Mouse (Mus musculus) neural tube, embryonic 15.5 days (tissue): ENCODE data around the gene Fanca. TPM values are rescaled to one million over a fixed set of nuclear protein-coding genes. Genes with fewer than 3 reads are reported as not detected.
"Not testable (repeated sequence)": the region's sequence is repeated elsewhere in the genome, so short reads cannot be mapped to it uniquely, and the experiment has no call there.

Experiments
- ATAC-seq: fragments of 200-750 bp; cut with Nextera tagmentation; 2 replicates; pipeline ENCODE4 v1.8.0; 2017; ENCODE audit warnings: mild to moderate bottlenecking, moderate TSS enrichment, moderate library complexity; ENCODE audit not compliant: low FRiP score
- H3K27ac ChIP-seq: fragments of 300-500 bp; sonication (generic); replicated peaks from 2 replicates; pipeline ENCODE4 v1.5.1; 2015; ENCODE audit warnings: mild to moderate bottlenecking, inconsistent platforms
- H3K27me3 ChIP-seq: fragments of 300-500 bp; sonication (generic); replicated peaks from 2 replicates; pipeline ENCODE4 v1.6.1; 2015; ENCODE audit warnings: inconsistent platforms
- H3K36me3 ChIP-seq: fragments of 300-500 bp; sonication (generic); 2 replicates; pipeline ENCODE4 v1.6.1; 2015; ENCODE audit warnings: inconsistent platforms
- H3K4me1 ChIP-seq: fragments of 300-500 bp; sonication (generic); 2 replicates; pipeline ENCODE4 v1.6.1; 2015; ENCODE audit warnings: inconsistent platforms
- H3K4me2 ChIP-seq: fragments of 300-500 bp; sonication (generic); 2 replicates; pipeline ENCODE4 v1.6.1; 2015; ENCODE audit warnings: inconsistent platforms, mild to moderate bottlenecking, moderate library complexity
- H3K4me3 ChIP-seq: fragments of 300-500 bp; sonication (generic); replicated peaks from 2 replicates; pipeline ENCODE4 v1.5.1; 2015; ENCODE audit warnings: mild to moderate bottlenecking, inconsistent platforms
- H3K9ac ChIP-seq: fragments of 300-500 bp; sonication (generic); replicated peaks from 2 replicates; pipeline ENCODE4 v1.6.1; 2015; ENCODE audit warnings: mild to moderate bottlenecking, inconsistent platforms
- H3K9me3 ChIP-seq: fragments of 300-500 bp; sonication (generic); replicated peaks from 2 replicates; pipeline ENCODE4 v1.6.1; 2016; ENCODE audit warnings: inconsistent platforms
- WGBS: fragments of 180-500 bp; shearing (Covaris S2); methylation state at CpG from one replicate; pipeline ENCODE4 v1.1.7; 2015; ENCODE audit warnings: mixed read lengths; 5-methylcytosine and 5-hydroxymethylcytosine counted together
- polyA plus RNA-seq: library from polyadenylated mRNA; unstranded; fragments of >200 nt; fragmentation: Nextera tagmentation; extraction: Ambion mirVana; gene quantifications from 2 replicates; pipeline ENCODE4 v1.2.1, GENCODE M21; 2015

Gene Fanca
- polyA plus RNA-seq, 1 experiment from 2014 or later = 6.1 TPM

DNA sequence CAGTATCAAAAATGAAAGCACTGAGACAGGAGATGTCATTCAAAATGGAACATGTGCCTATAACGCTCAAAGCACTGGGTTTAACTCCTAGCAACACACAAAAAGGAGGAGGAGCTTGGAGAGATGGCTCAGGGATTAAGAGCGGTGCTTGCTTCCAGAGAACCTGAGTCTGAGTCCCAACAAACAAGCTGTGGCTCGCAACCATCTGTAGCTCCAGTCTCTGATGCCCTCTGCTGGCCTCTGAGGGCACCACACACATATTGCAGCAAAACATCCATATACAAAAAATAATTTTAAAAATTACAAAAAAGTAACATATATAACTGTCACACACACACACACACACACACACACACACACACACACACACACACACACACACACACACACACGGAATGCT lies 28.2 kb downstream of the Fanca start:
- no peaks in the 10 kb centered on the region for H3K27me3 ChIP-seq
- no peaks in the 10 kb centered on the region for H3K9me3 ChIP-seq
- WGBS = 80% methylated on average over 3 of the region's 4 CpGs

DNA sequence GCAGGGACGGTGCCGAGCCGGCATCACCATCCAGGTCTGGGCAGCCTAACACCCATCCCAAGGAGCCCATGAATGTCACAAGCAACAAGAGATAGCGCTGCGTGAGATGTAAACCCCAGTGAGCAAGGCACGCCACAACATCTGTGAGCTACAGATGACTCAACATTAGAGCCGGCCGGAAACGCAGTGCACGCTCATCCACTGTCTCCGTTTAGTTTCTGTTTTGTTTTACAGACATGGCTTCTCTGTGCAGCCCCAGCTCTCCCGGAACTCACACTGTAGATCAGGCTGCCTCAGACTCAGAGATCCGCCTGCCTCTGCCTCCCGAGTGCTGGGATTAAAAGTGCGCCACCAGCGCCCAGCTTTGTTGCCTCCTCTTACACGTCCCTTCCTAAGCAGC lies 31.0 kb downstream of the Fanca start:
- 96% methylated on average over 17 of the region's 17 CpGs for whole genome bisulfite sequencing
- Histone ChIP-seq H3K4me3 (no peak overlapping the region), H3K9ac (no peak overlapping the region), H3K36me3 (no peaks in the 10 kb centered on the region), H3K4me1 (no peaks in the 10 kb centered on the region), H3K4me2 (no peak overlapping the region), H3K9me3 (no peaks in the 10 kb centered on the region), H3K27ac (no peak overlapping the region), H3K27me3 (no peaks in the 10 kb centered on the region)
- ATAC-seq = no peak

More for the DNA sequence above, 28.2 kb downstream of the Fanca start:
- Histone ChIP-seq H3K36me3 (no peaks in the 10 kb centered on the region), H3K4me1 (no peaks in the 10 kb centered on the region), H3K9ac (no peak overlapping the region), H3K4me3 (no peak overlapping the region), H3K27ac (no peak overlapping the region), H3K4me2 (no peak overlapping the region)
- no peak for ATAC-seq

- Histone ChIP-seq H3K9ac (no peak overlapping the region), H3K9me3 (no peaks in the 10 kb centered on the region), H3K27ac (no peak overlapping the region), H3K27me3 (no peaks in the 10 kb centered on the region), H3K4me2 (no peak overlapping the region), H3K4me3 (no peak overlapping the region), H3K4me1 (no peaks in the 10 kb centered on the region), H3K36me3 (no peaks in the 10 kb centered on the region)
- ATAC-seq = no peak
- 91% methylated on average over 5 of the region's 5 CpGs for WGBS
Observed at GRCm38 (mm10) chr8:123284493-123284892, 33.9 kb downstream of the Fanca start.

DNA sequence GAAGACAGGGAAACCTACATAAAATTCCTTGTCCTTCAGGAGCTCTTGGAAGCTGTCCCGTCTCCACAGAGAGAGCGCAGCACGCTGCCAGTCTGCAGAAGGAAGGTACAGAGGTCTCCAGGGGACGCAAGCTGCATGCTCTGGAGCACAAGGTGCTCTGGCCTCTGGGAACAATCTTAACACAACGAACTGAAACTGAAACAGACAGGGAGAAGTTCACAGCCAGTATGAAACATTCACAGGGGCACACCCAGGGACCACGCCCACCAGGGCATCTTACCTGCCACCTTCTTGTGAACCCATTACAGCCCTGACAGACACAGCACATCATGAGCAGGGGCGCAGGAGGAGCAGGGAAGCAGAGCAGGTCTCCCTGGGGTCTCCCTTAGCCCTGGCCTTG lies 34.4 kb downstream of the Fanca start:
- Histone ChIP-seq H3K27me3 (no peaks in the 10 kb centered on the region), H3K9me3 (no peaks in the 10 kb centered on the region), H3K27ac (no peak overlapping the region), H3K4me3 (no peak overlapping the region), H3K36me3 (no peaks in the 10 kb centered on the region), H3K4me2 (no peak overlapping the region), H3K9ac (no peak overlapping the region), H3K4me1 (no peaks in the 10 kb centered on the region)
- WGBS = 92% methylated on average over 7 of the region's 7 CpGs
- no peak for ATAC-seq

DNA sequence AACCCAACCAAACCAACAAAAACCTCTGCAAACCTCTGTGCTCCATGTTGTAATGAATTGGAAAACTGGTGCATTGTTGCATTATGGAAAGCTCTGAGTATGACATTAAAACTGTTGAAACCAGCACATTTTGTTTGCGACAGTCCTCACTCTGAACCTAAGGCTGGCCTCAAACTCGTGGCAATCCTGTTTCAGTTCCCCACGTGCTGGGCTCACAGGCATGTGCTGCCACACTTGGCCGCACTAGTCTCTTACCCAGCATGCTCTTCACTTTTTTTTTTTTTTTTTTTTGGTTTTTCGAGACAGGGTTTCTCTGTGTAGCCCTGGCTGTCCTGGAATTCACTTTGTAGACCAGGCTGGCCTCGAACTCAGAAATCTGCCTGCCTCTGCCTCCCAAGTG lies 35.4 kb downstream of the Fanca start:
- 95% methylated on average over 5 of the region's 6 CpGs for WGBS
- not testable (repeated sequence) for ATAC-seq, H3K4me1 ChIP-seq, H3K9me3 ChIP-seq, H3K4me3 ChIP-seq, H3K36me3 ChIP-seq, H3K4me2 ChIP-seq, H3K27me3 ChIP-seq, H3K9ac ChIP-seq, H3K27ac ChIP-seq

- Histone ChIP-seq H3K4me3 (no peak overlapping the region), H3K9ac (no peak overlapping the region), H3K4me1 (no peaks in the 10 kb centered on the region), H3K9me3 (no peaks in the 10 kb centered on the region), H3K27me3 (no peaks in the 10 kb centered on the region), H3K36me3 (no peaks in the 10 kb centered on the region), H3K27ac (no peak overlapping the region), H3K4me2 (no peak overlapping the region)
- ATAC-seq = no peak
- 93% methylated on average over 13 of the region's 13 CpGs for WGBS
Observed at GRCm38 (mm10) chr8:123280302-123281094, 37.9 kb downstream of the Fanca start.

- Histone ChIP-seq H3K4me2 (no peak overlapping the region), H3K4me3 (no peak overlapping the region), H3K4me1 (no peaks in the 10 kb centered on the region), H3K27me3 (no peaks in the 10 kb centered on the region), H3K36me3 (no peaks in the 10 kb centered on the region), H3K9ac (no peak overlapping the region), H3K9me3 (no peaks in the 10 kb centered on the region), H3K27ac (no peak overlapping the region)
- no peak for ATAC-seq
- 89% methylated on average over 4 of the region's 4 CpGs for WGBS
Observed at GRCm38 (mm10) chr8:123279828-123280227, 38.5 kb downstream of the Fanca start.

- WGBS = 64% methylated on average over 7 of the region's 7 CpGs
- H3K9me3 ChIP-seq = no peaks in the 10 kb centered on the region
- H3K4me3 ChIP-seq = no peak overlapping the region
- no peak overlapping the region for H3K9ac ChIP-seq
- ATAC-seq = no peak
- no peak overlapping the region for H3K4me2 ChIP-seq
- no peaks in the 10 kb centered on the region for H3K36me3 ChIP-seq
- H3K4me1 ChIP-seq = no peaks in the 10 kb centered on the region
- no peak overlapping the region for H3K27ac ChIP-seq
- H3K27me3 ChIP-seq = no peaks in the 10 kb centered on the region
Observed at GRCm38 (mm10) chr8:123278445-123278844, 39.9 kb downstream of the Fanca start.

GRCm38 (mm10) chr8:123275096-123275495 lies 43.3 kb downstream of the Fanca start:
- Histone ChIP-seq H3K36me3 (peaks cover 4% of the 10 kb centered on the region), H3K27ac (no peak overlapping the region), H3K4me2 (no peak overlapping the region), H3K4me3 (no peak overlapping the region), H3K27me3 (no peaks in the 10 kb centered on the region), H3K4me1 (no peaks in the 10 kb centered on the region), H3K9ac (no peak overlapping the region), H3K9me3 (no peaks in the 10 kb centered on the region)
- ATAC-seq = no peak
- 96% methylated on average over 12 of the region's 12 CpGs for WGBS

GRCm38 (mm10) chr8:123274447-123274846 lies 43.9 kb downstream of the Fanca start:
- peaks cover 11% of the 10 kb centered on the region for H3K36me3 ChIP-seq
- H3K27ac ChIP-seq = no peak overlapping the region
- no peaks in the 10 kb centered on the region for H3K4me1 ChIP-seq
- no peak overlapping the region for H3K4me3 ChIP-seq
- 96% methylated on average over 5 of the region's 5 CpGs for WGBS
- ATAC-seq = no peak
- no peaks in the 10 kb centered on the region for H3K9me3 ChIP-seq
- H3K4me2 ChIP-seq = no peak overlapping the region
- no peaks in the 10 kb centered on the region for H3K27me3 ChIP-seq
- no peak overlapping the region for H3K9ac ChIP-seq

GRCm38 (mm10) chr8:123271901-123272300 lies 46.5 kb downstream of the Fanca start:
- no peak overlapping the region for H3K4me2 ChIP-seq
- no peaks in the 10 kb centered on the region for H3K27me3 ChIP-seq
- no peak overlapping the region for H3K27ac ChIP-seq
- no peaks in the 10 kb centered on the region for H3K9me3 ChIP-seq
- no peak for ATAC-seq
- no peak overlapping the region for H3K4me3 ChIP-seq
- no peaks in the 10 kb centered on the region for H3K4me1 ChIP-seq
- no peak overlapping the region for H3K9ac ChIP-seq
- WGBS = 83% methylated on average over 4 of the region's 4 CpGs
- peaks cover 36% of the 10 kb centered on the region for H3K36me3 ChIP-seq

- H3K4me2 ChIP-seq = no peak overlapping the region
- H3K4me1 ChIP-seq = no peaks in the 10 kb centered on the region
- no peak for ATAC-seq
- H3K27ac ChIP-seq = no peak overlapping the region
- no peaks in the 10 kb centered on the region for H3K9me3 ChIP-seq
- no peak overlapping the region for H3K9ac ChIP-seq
- H3K36me3 ChIP-seq = peaks cover 43% of the 10 kb centered on the region
- WGBS = 93% methylated on average over 10 of the region's 10 CpGs
- no peaks in the 10 kb centered on the region for H3K27me3 ChIP-seq
- H3K4me3 ChIP-seq = no peak overlapping the region
Observed at GRCm38 (mm10) chr8:123271147-123271546, 47.2 kb downstream of the Fanca start.
